Mouse (Mus musculus) liver, adult 2 months (tissue): ENCODE data around the gene Xrcc4. TPM values are rescaled to one million over a fixed set of nuclear protein-coding genes. Genes with fewer than 3 reads are reported as not detected.

Source experiments
- DNase-seq: peaks from one replicate; pipeline ENCODE4 v3.0.0-alpha.2; 2011; ENCODE audit warnings: low read depth, low spot score; ENCODE audit errors: extremely low read depth
- H3K27ac ChIP-seq: fragments of 200-500 bp; replicated peaks from 2 replicates; pipeline ENCODE4 v1.5.1; 2012; ENCODE audit warnings: low read depth, mild to moderate bottlenecking, control low read depth, inconsistent platforms, low read length; ENCODE audit not compliant: insufficient read depth
- H3K27me3 ChIP-seq: fragments of 200-500 bp; 2 replicates; pipeline ENCODE4 v1.6.1; 2012; ENCODE audit warnings: mild to moderate bottlenecking, moderate library complexity, low read length, inconsistent platforms; ENCODE audit not compliant: control insufficient read depth, insufficient read depth
- H3K36me3 ChIP-seq: fragments of 200-500 bp; 2 replicates; pipeline ENCODE4 v1.6.1; 2012; ENCODE audit warnings: low read length, inconsistent platforms; ENCODE audit not compliant: control insufficient read depth, insufficient read depth
- H3K4me1 ChIP-seq: fragments of 200-500 bp; 2 replicates; pipeline ENCODE4 v1.6.1; 2011; ENCODE audit warnings: low read length; ENCODE audit not compliant: control insufficient read depth, insufficient read depth
- H3K4me3 ChIP-seq: fragments of 200-500 bp; 2 replicates; pipeline ENCODE4 v1.5.1; 2011; ENCODE audit warnings: low read depth, mild to moderate bottlenecking, control low read depth, low read length, moderate library complexity; ENCODE audit not compliant: insufficient read depth
- H3K79me2 ChIP-seq: fragments of 200-500 bp; 2 replicates; pipeline ENCODE4 v1.6.1; 2012; ENCODE audit warnings: inconsistent platforms, mild to moderate bottlenecking, low read length, moderate library complexity; ENCODE audit not compliant: control insufficient read depth, insufficient read depth
- H3K9ac ChIP-seq: fragments of 200-500 bp; 2 replicates; pipeline ENCODE4 v1.6.1; 2012; ENCODE audit warnings: low read depth, mild to moderate bottlenecking, control low read depth, inconsistent platforms, low read length
- CTCF ChIP-seq: fragments of 200-500 bp; IDR thresholded peaks from 2 replicates; pipeline ENCODE4 v1.5.1; 2011; ENCODE audit warnings: low read depth, low read length, control low read depth
- POLR2A ChIP-seq: fragments of 200-500 bp; IDR thresholded peaks from 2 replicates; pipeline ENCODE4 v1.6.1; 2011; ENCODE audit warnings: low read length, control low read depth; ENCODE audit not compliant: insufficient read depth; ENCODE audit errors: extremely low read depth
- WGBS: fragments of 180-500 bp; shearing (Covaris S2); methylation state at CpG from one replicate; pipeline ENCODE4 v1.1.7; 2018; 5-methylcytosine and 5-hydroxymethylcytosine counted together
- polyA plus RNA-seq: library from polyadenylated mRNA; depleted of rRNA; stranded (reverse); fragments of >200 nt; gene quantifications from 2 replicates; pipeline ENCODE4 v1.2.3, GENCODE M21; 2012
- total RNA-seq: library from RNA; depleted of rRNA; stranded (reverse); fragments of >200 nt; gene quantifications from 2 replicates; pipeline ENCODE4 v1.2.3, GENCODE M21; 2014

Xrcc4 gene
- total and polyA plus RNA-seq, 2 experiments = 0.22 to 13.6 TPM

GRCm38 (mm10) chr13:90089825-90090183 lies 396 bp upstream of the Xrcc4 start:
- H3K9ac ChIP-seq = peak overlapping the region; percentile 84
- TF ChIP-seq CTCF = no peak
- no peak for TF ChIP-seq POLR2A
- H3K27me3 ChIP-seq = no peaks in the 10 kb centered on the region
- H3K79me2 ChIP-seq = peaks cover 12% of the 10 kb centered on the region; the same call in 1 of the 2 replicates
- H3K4me3 ChIP-seq = peak overlapping the region; percentile 96
- no peaks in the 10 kb centered on the region for H3K36me3 ChIP-seq
- WGBS = under 1% methylated on average over 27 of the region's 27 CpGs
- DNase-seq = no peak
- H3K27ac ChIP-seq = peak overlapping the region; percentile 50
- peaks cover 2% of the 10 kb centered on the region; the same call in 1 of the 2 replicates for H3K4me1 ChIP-seq

GRCm38 (mm10) chr13:90061877-90062276 lies 27.5 kb downstream of the Xrcc4 start:
- Histone ChIP-seq H3K27ac (no peak overlapping the region), H3K36me3 (no peaks in the 10 kb centered on the region), H3K9ac (no peak overlapping the region), H3K4me3 (no peak overlapping the region), H3K4me1 (no peaks in the 10 kb centered on the region), H3K79me2 (no peaks in the 10 kb centered on the region), H3K27me3 (no peaks in the 10 kb centered on the region)
- WGBS = 90% methylated on average over 1 of the region's 1 CpGs
- TF ChIP-seq CTCF = no peak
- DNase-seq = no peak

GRCm38 (mm10) chr13:90052408-90052807 lies 37.0 kb downstream of the Xrcc4 start:
- Histone ChIP-seq H3K27ac (no peak overlapping the region), H3K27me3 (no peaks in the 10 kb centered on the region), H3K36me3 (no peaks in the 10 kb centered on the region), H3K9ac (no peak overlapping the region), H3K79me2 (no peaks in the 10 kb centered on the region), H3K4me1 (no peaks in the 10 kb centered on the region), H3K4me3 (no peak overlapping the region)
- 89% methylated on average over 3 of the region's 3 CpGs for WGBS
- TF ChIP-seq CTCF = no peak
- no peak for TF ChIP-seq POLR2A
- no peak for DNase-seq

- no peak for DNase-seq
- H3K79me2 ChIP-seq = no peaks in the 10 kb centered on the region
- 81% methylated on average over 6 of the region's 6 CpGs for WGBS
Observed at GRCm38 (mm10) chr13:90051735-90052134, 37.7 kb downstream of the Xrcc4 start.

GRCm38 (mm10) chr13:90039613-90040012 lies 49.8 kb downstream of the Xrcc4 start:
- Histone ChIP-seq H3K27ac (no peak overlapping the region), H3K9ac (no peak overlapping the region), H3K79me2 (no peaks in the 10 kb centered on the region), H3K27me3 (no peaks in the 10 kb centered on the region), H3K4me3 (no peak overlapping the region), H3K4me1 (no peaks in the 10 kb centered on the region), H3K36me3 (no peaks in the 10 kb centered on the region)
- no peak for DNase-seq
- TF ChIP-seq POLR2A = no peak
- no peak for TF ChIP-seq CTCF
- 59% methylated on average over 2 of the region's 2 CpGs for WGBS

More at GRCm38 (mm10) chr13:90051735-90052134, 37.7 kb downstream of the Xrcc4 start:
- TF ChIP-seq POLR2A (no peak), CTCF (no peak)
- no peak overlapping the region for H3K9ac ChIP-seq
- H3K4me3 ChIP-seq = no peak overlapping the region
- no peaks in the 10 kb centered on the region for H3K27me3 ChIP-seq
- H3K27ac ChIP-seq = no peak overlapping the region
- H3K4me1 ChIP-seq = no peaks in the 10 kb centered on the region
- H3K36me3 ChIP-seq = no peaks in the 10 kb centered on the region

- whole genome bisulfite sequencing = 83% methylated on average over 4 of the region's 4 CpGs
- no peaks in the 10 kb centered on the region for H3K79me2 ChIP-seq
- TF ChIP-seq CTCF (no peak), POLR2A (no peak)
Observed at GRCm38 (mm10) chr13:90032977-90033376, 56.4 kb downstream of the Xrcc4 start.

More at GRCm38 (mm10) chr13:90032977-90033376, 56.4 kb downstream of the Xrcc4 start:
- DNase-seq = no peak
- no peaks in the 10 kb centered on the region for H3K27me3 ChIP-seq
- no peak overlapping the region for H3K9ac ChIP-seq
- no peak overlapping the region for H3K4me3 ChIP-seq
- no peaks in the 10 kb centered on the region for H3K4me1 ChIP-seq
- H3K36me3 ChIP-seq = no peaks in the 10 kb centered on the region
- no peak overlapping the region for H3K27ac ChIP-seq
